Mouse (Mus musculus) lung, embryonic 14.5 days (tissue): ENCODE data around the gene Spc25. TPM values are rescaled to one million over a fixed set of nuclear protein-coding genes. Genes with fewer than 3 reads are reported as not detected.

Source experiments
- ATAC-seq: fragments of 200-750 bp; cut with Nextera tagmentation; 2 replicates; pipeline ENCODE4 v1.8.0; 2017; ENCODE audit warnings: mild to moderate bottlenecking, moderate TSS enrichment, moderate library complexity; ENCODE audit not compliant: insufficient read depth
- DNase-seq: peaks from one replicate; pipeline ENCODE4 v3.0.0-alpha.2; 2015
- H3K27ac ChIP-seq: fragments of 300-500 bp; sonication (generic); 2 replicates; pipeline ENCODE4 v1.5.1; 2014; ENCODE audit warnings: low read depth, mild to moderate bottlenecking, moderate library complexity
- H3K27me3 ChIP-seq: fragments of 300-500 bp; sonication (generic); 2 replicates; pipeline ENCODE4 v1.6.1; 2014; ENCODE audit warnings: low read length, control low read depth; ENCODE audit not compliant: insufficient read depth
- H3K36me3 ChIP-seq: fragments of 300-500 bp; sonication (generic); 2 replicates; pipeline ENCODE4 v1.6.1; 2014; ENCODE audit warnings: control low read depth; ENCODE audit not compliant: insufficient read depth
- H3K4me1 ChIP-seq: fragments of 300-500 bp; sonication (generic); 2 replicates; pipeline ENCODE4 v1.6.1; 2014; ENCODE audit warnings: antibody characterized with exemption, control low read depth; ENCODE audit not compliant: insufficient read depth
- H3K4me2 ChIP-seq: fragments of 300-500 bp; sonication (generic); 2 replicates; pipeline ENCODE4 v1.6.1; 2014; ENCODE audit warnings: mild to moderate bottlenecking
- H3K4me3 ChIP-seq: fragments of 300-500 bp; sonication (generic); 2 replicates; pipeline ENCODE4 v1.5.1; 2014; ENCODE audit warnings: low read depth, low read length
- H3K9ac ChIP-seq: fragments of 300-500 bp; sonication (generic); 2 replicates; pipeline ENCODE4 v1.6.1; 2014
- H3K9me3 ChIP-seq: fragments of 300-500 bp; sonication (generic); 2 replicates; pipeline ENCODE4 v1.6.1; 2016; ENCODE audit warnings: low read depth, low read length, control low read depth
- CTCF ChIP-seq: IDR thresholded peaks from 2 replicates; pipeline ENCODE4 v1.5.1; 2016; ENCODE audit warnings: antibody characterized with exemption, low read depth
- whole genome bisulfite sequencing: fragments of 180-500 bp; shearing (Covaris S2); extraction: QIAGEN DNeasy Blood & Tissue Kit; methylation state at CpG from one replicate; pipeline ENCODE4 v1.1.7; 2014; 5-methylcytosine and 5-hydroxymethylcytosine counted together
- polyA plus RNA-seq: library from polyadenylated mRNA; unstranded; fragments of >200 nt; fragmentation: Nextera tagmentation; extraction: Ambion mirVana; gene quantifications from 2 replicates; pipeline ENCODE4 v1.2.1, GENCODE M21; 2014

Gene Spc25
- polyA plus RNA-seq, 1 experiment from 2014 or later = 198 TPM

DNA sequence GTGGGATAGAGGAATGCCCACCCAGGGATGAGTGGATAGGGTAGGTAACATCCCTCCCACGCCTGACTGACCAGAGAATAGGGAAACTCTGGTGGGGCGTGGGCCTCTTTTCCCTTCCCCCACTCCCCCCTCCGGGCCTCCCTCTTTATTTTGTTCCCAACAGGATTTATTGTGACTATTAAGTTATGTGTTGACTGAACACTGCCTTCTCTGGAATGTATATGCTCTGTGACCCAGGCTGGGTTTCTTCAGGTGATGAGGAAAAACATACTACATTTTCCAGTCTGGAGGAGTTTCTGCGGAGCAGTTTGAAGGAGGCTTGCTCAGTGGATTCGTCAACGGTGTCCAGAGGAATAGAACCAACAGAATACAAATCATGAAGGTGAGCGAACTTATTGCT is 4.8 kb upstream of the Spc25 start, which contains the start of gene G6pc2:
Gene G6pc2 (plus strand): TSS at position 301 of the 400 bp plus-strand sequence.
- Histone ChIP-seq H3K9ac (no peak within 1 kb of the TSS), H3K27ac (no peak within 1 kb of the TSS), H3K36me3 (no peaks in the 10 kb centered on the region), H3K9me3 (no peaks in the 10 kb centered on the region), H3K4me1 (no peaks in the 10 kb centered on the region), H3K4me2 (no peak within 1 kb of the TSS), H3K4me3 (no peak within 1 kb of the TSS), H3K27me3 (no peaks in the 10 kb centered on the region)
- no peak for ATAC-seq
- no peak for DNase-seq
- TF ChIP-seq CTCF = no peak
- 78% methylated on average over 7 of the region's 7 CpGs for WGBS

DNA sequence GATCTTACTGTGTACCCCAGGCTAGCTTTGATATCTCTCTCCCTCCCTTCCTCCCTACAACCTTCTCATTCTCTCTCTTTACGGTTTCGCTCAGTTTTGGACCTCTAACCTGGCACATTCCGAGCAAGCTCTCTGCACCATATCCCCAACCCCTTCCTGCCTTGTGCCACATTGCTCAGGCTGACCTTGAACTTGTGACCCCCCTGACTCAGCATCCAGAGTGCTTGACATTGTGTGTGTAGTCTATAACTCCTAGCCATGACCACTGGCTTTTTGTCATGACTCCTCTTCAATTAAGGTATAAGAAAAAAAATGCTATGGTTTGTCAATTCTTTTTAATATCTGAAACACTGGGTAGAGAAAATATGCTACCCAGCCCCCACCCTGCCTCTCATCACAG is 3.7 kb upstream of the Spc25 start:
- Histone ChIP-seq H3K9me3 (no peaks in the 10 kb centered on the region), H3K4me3 (no peak overlapping the region), H3K27ac (no peak overlapping the region), H3K4me2 (no peak overlapping the region), H3K4me1 (no peaks in the 10 kb centered on the region), H3K36me3 (no peaks in the 10 kb centered on the region), H3K27me3 (no peaks in the 10 kb centered on the region), H3K9ac (no peak overlapping the region)
- no peak for ATAC-seq
- DNase-seq = no peak
- 90% methylated on average over 3 of the region's 3 CpGs for WGBS
- no peak for TF ChIP-seq CTCF

GRCm38 (mm10) chr2:69206523-69206922 is 529 bp upstream of the Spc25 start:
- Histone ChIP-seq H3K9ac (no peak overlapping the region), H3K27me3 (no peaks in the 10 kb centered on the region), H3K27ac (no peak overlapping the region), H3K4me2 (peak overlapping the region; percentile 56), H3K36me3 (peaks cover 19% of the 10 kb centered on the region), H3K4me3 (peak overlapping the region; percentile 85), H3K4me1 (no peaks in the 10 kb centered on the region), H3K9me3 (no peaks in the 10 kb centered on the region)
- TF ChIP-seq CTCF = no peak
- 14% methylated on average over 7 of the region's 7 CpGs for WGBS
- peak; percentile 21; the same call in 1 of the 2 replicates for ATAC-seq
- DNase-seq = peak; percentile 47

GRCm38 (mm10) chr2:69205185-69205584 is 809 bp downstream of the Spc25 start:
- H3K4me1 ChIP-seq = no peaks in the 10 kb centered on the region
- peak overlapping the region; percentile 85 for H3K9ac ChIP-seq
- DNase-seq = peak; percentile 15
- WGBS = 12% methylated on average over 6 of the region's 6 CpGs
- H3K27me3 ChIP-seq = no peaks in the 10 kb centered on the region
- no peak overlapping the region for H3K27ac ChIP-seq
- H3K4me3 ChIP-seq = peak overlapping the region; percentile 85
- ATAC-seq = no peak
- H3K36me3 ChIP-seq = peaks cover 27% of the 10 kb centered on the region
- no peaks in the 10 kb centered on the region for H3K9me3 ChIP-seq
- no peak for TF ChIP-seq CTCF
- H3K4me2 ChIP-seq = peak overlapping the region; percentile 73

DNA sequence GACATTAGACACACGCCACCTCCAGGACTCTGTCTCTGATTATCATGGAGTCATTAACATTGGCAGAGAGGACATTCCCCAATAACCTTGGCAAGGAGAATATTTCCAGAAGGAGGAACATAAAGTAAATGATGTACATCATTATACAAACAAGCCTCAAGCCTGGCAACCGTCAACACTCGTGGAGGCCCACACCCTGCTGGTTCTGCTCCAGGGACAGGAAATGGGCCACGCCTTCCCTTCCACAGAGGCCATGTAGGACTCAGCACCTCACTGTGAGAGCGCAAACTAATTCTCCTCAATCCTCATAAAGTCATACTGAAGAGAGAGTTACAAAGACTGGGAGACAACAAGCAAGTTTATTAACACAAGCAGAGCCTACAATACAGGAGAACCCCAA is 12.4 kb downstream of the Spc25 start:
- 81% methylated on average over 5 of the region's 5 CpGs for WGBS
- H3K36me3 ChIP-seq = peaks cover 52% of the 10 kb centered on the region

DNA sequence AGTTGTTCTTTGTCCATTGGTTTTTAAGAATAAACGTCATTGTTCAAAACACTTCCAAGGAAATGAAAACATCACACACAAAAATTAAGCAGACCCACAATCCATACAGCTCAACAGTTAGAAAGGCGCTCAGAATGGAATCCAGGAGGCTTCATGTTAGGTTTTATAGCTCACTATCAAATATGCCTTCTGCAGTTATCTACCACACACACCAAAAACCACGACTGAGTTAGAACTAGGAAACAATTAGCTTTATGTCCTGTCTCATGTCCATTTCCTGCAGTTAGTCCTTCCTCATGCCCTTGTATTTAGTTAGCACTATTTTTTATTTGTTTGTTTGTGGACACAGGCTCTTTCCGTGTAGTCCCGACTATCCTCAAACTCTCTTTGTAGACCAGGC is 14.9 kb downstream of the Spc25 start:
- ATAC-seq (no peak), DNase-seq (no peak)
- peaks cover 39% of the 10 kb centered on the region for H3K36me3 ChIP-seq
- no peak overlapping the region for H3K27ac ChIP-seq
- H3K4me2 ChIP-seq = no peak overlapping the region
- no peak overlapping the region for H3K4me3 ChIP-seq
- H3K9me3 ChIP-seq = no peaks in the 10 kb centered on the region
- 86% methylated on average over 5 of the region's 5 CpGs for WGBS
- no peak overlapping the region for H3K9ac ChIP-seq
- H3K4me1 ChIP-seq = no peaks in the 10 kb centered on the region
- no peaks in the 10 kb centered on the region for H3K27me3 ChIP-seq
- TF ChIP-seq CTCF = no peak

More for the DNA sequence above, 12.4 kb downstream of the Spc25 start:
- Histone ChIP-seq H3K27me3 (no peaks in the 10 kb centered on the region), H3K4me3 (no peak overlapping the region), H3K27ac (no peak overlapping the region), H3K9me3 (no peaks in the 10 kb centered on the region), H3K9ac (no peak overlapping the region), H3K4me1 (no peaks in the 10 kb centered on the region), H3K4me2 (no peak overlapping the region)
- TF ChIP-seq CTCF = no peak
- ATAC-seq = no peak; the same call in 1 of the 2 replicates
- DNase-seq = no peak

DNA sequence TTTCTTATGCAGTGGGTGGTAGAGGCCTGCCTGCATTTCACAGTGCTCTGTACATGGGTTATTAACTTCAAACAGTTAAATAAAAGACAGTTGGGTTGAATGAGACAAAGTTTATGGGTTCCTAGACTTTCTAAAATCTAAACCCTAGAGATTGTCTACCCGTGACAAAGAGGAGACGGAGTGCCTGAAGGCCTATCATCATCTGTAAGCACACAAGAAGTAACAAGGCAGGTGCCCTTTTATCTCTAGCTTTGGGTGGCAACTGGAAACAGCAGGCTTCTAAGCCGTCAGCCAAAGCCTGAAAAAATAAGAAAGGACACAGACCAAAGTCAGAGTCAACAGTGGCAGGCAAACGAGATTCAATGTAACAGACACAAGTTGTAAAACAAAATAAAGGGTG is 16.8 kb downstream of the Spc25 start:
- Histone ChIP-seq H3K27me3 (no peaks in the 10 kb centered on the region), H3K27ac (no peak overlapping the region), H3K36me3 (peaks cover 32% of the 10 kb centered on the region), H3K4me3 (no peak overlapping the region), H3K9ac (no peak overlapping the region), H3K4me2 (no peak overlapping the region), H3K4me1 (no peaks in the 10 kb centered on the region), H3K9me3 (no peaks in the 10 kb centered on the region)
- WGBS = 78% methylated on average over 4 of the region's 4 CpGs
- DNase-seq (no peak), ATAC-seq (no peak)
- no peak for TF ChIP-seq CTCF

DNA sequence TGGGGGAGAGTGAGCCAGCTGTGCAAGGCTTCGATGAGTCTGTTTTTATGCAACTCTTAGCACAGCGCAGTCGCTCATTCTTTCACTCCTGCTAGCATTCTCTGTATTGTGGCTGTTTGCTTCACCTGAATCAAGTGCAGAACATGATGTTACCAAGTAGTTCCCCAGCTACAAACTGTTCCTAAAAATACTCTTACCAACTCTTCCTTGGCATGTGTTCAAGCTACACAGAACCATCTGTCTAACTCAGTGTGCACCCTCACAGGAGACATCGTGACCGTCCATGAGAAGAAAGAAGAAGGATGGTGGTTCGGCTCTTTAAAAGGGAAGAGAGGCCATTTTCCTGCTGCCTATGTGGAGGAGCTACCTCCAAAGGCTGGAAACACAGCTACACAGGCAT is 17.3 kb downstream of the Spc25 start:
- Histone ChIP-seq H3K4me1 (no peaks in the 10 kb centered on the region), H3K27ac (no peak overlapping the region), H3K9me3 (no peaks in the 10 kb centered on the region), H3K36me3 (peaks cover 27% of the 10 kb centered on the region), H3K9ac (no peak overlapping the region), H3K27me3 (no peaks in the 10 kb centered on the region), H3K4me2 (no peak overlapping the region), H3K4me3 (no peak overlapping the region)
- 84% methylated on average over 6 of the region's 6 CpGs for WGBS
- DNase-seq = no peak
- no peak for TF ChIP-seq CTCF
- ATAC-seq = no peak
